Mouse (Mus musculus): ENCODE results near the gene Defb10. TPM values are rescaled to one million over a fixed set of nuclear protein-coding genes. Genes with fewer than 3 reads are reported as not detected.
"Not testable (repeated sequence)": the region's sequence is repeated elsewhere in the genome, so short reads cannot be mapped to it uniquely, and the experiment has no call there.

The Defb10 gene
- not detected in 2 replicates for polyA plus RNA-seq (2014; fragmentation: Nextera tagmentation; extraction: Ambion mirVana)

DNA sequence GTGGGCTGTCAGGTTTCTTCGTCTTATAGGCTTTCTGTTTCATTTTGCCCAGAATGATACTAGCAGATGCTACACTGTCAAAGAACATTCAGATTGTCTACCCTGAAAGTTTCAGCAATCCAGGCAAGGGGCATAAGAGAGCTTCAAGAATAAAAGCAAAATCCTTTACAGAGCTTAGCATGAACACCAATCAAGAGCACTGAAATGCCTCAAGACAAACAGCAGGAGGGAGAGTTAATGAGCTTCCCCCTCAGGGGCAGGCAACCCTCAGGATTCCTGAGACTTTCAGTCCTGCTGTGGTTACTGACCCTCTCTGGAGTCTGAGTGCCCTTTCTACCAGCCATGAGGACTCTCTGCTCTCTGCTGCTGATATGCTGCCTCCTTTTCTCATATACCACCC lies at the start of gene Defb10:
Gene Defb10 (plus strand): TSS at position 316 of the 400 bp plus-strand sequence.
- DNase-seq (ENCODE audit: low spot score): peak; percentile 7
- not testable (repeated sequence) for H3K4me2 ChIP-seq (ENCODE audit: low read depth, low read length); H3K9me3 ChIP-seq (ENCODE audit: control insufficient read depth, low read length); H3K4me3 ChIP-seq (ENCODE audit: low read depth, low read length); H3K27me3 ChIP-seq (replicated peaks; ENCODE audit: control insufficient read depth, insufficient read depth, low read length); H3K27ac ChIP-seq (replicated peaks; ENCODE audit: low read depth, low read length); H3K9ac ChIP-seq (ENCODE audit: low read depth, low read length); H3K36me3 ChIP-seq (ENCODE audit: control insufficient read depth, insufficient read depth, low read length); ATAC-seq (ENCODE audit: low read depth); H3K4me1 ChIP-seq (ENCODE audit: control insufficient read depth, insufficient read depth, low read length)
- WGBS: 50% methylated on average over 1 of the region's 1 CpGs

DNA sequence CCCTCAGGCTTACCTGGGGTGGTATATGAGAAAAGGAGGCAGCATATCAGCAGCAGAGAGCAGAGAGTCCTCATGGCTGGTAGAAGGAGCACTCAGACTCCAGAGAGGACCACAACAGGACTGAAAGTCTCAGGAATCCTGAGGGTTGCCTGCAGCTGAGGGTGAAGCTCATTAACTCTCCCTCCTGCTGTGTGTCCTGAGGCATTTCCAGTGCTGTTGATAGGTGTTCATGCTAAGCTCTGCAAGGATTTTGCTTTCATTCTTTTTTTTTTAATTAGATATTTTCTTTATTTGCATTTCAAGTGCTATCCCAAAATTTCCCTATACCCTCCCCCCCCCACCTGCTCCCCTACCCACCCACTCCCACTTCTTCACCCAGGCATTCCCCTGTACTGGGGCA lies 26.6 kb downstream of the Defb10 start, which contains the start of gene Defb9:
Gene Defb9 (minus strand): TSS at position 101 of the 400 bp plus-strand sequence.
- not testable (repeated sequence) for DNase-seq (ENCODE audit: low spot score); H3K4me3 ChIP-seq (ENCODE audit: low read depth, low read length); ATAC-seq (ENCODE audit: low read depth)

GRCm38 (mm10) chr8:21906290-21906689 lies 47.6 kb downstream of the Defb10 start, which contains the start of gene Defb11:
Gene Defb11 (minus strand): TSS chr8:21906412.
- not testable (repeated sequence) for ATAC-seq (ENCODE audit: low read depth); H3K27ac ChIP-seq (replicated peaks; ENCODE audit: low read depth, low read length); H3K9me3 ChIP-seq (ENCODE audit: control insufficient read depth, low read length); H3K9ac ChIP-seq (ENCODE audit: low read depth, low read length); H3K27me3 ChIP-seq (replicated peaks; ENCODE audit: control insufficient read depth, insufficient read depth, low read length); H3K4me1 ChIP-seq (ENCODE audit: control insufficient read depth, insufficient read depth, low read length); H3K4me3 ChIP-seq (ENCODE audit: low read depth, low read length); H3K4me2 ChIP-seq (ENCODE audit: low read depth, low read length); H3K36me3 ChIP-seq (ENCODE audit: control insufficient read depth, insufficient read depth, low read length)
- peak; percentile 20 for DNase-seq (ENCODE audit: low spot score)

More for the DNA sequence above, 26.6 kb downstream of the Defb10 start, which contains the start of gene Defb9:
- not testable (repeated sequence) for H3K27me3 ChIP-seq (replicated peaks; ENCODE audit: control insufficient read depth, insufficient read depth, low read length); H3K4me2 ChIP-seq (ENCODE audit: low read depth, low read length); H3K9ac ChIP-seq (ENCODE audit: low read depth, low read length); H3K36me3 ChIP-seq (ENCODE audit: control insufficient read depth, insufficient read depth, low read length); H3K4me1 ChIP-seq (ENCODE audit: control insufficient read depth, insufficient read depth, low read length); H3K27ac ChIP-seq (replicated peaks; ENCODE audit: low read depth, low read length); H3K9me3 ChIP-seq (ENCODE audit: control insufficient read depth, low read length)

Other genes with a start within 250 kb of the Defb10 start
- not detected in 2 replicates for gene Defa26, start 240.7 kb upstream of the Defb10 start, polyA plus RNA-seq (2014; fragmentation: Nextera tagmentation; extraction: Ambion mirVana)
- not detected in 2 replicates for gene Defa17, start 203.1 kb upstream of the Defb10 start, polyA plus RNA-seq (2014; fragmentation: Nextera tagmentation; extraction: Ambion mirVana)
- not detected in 2 replicates for gene Defa34, start 193.1 kb upstream of the Defb10 start, polyA plus RNA-seq (2014; fragmentation: Nextera tagmentation; extraction: Ambion mirVana)
- gene AY761184, start 155.3 kb upstream of the Defb10 start, polyA plus RNA-seq (2014; fragmentation: Nextera tagmentation; extraction: Ambion mirVana): not detected in 2 replicates
- gene Defa24, start 124.4 kb upstream of the Defb10 start, polyA plus RNA-seq (2014; fragmentation: Nextera tagmentation; extraction: Ambion mirVana): not detected in 2 replicates
- gene Defb50, start 35.4 kb upstream of the Defb10 start, polyA plus RNA-seq (2014; fragmentation: Nextera tagmentation; extraction: Ambion mirVana): not detected in 2 replicates
- not detected in 2 replicates for gene Defb2, start 19.0 kb upstream of the Defb10 start, polyA plus RNA-seq (2014; fragmentation: Nextera tagmentation; extraction: Ambion mirVana)
- not detected in 2 replicates for gene Defb9, start 26.5 kb downstream of the Defb10 start, polyA plus RNA-seq (2014; fragmentation: Nextera tagmentation; extraction: Ambion mirVana)
- 3.3 TPM in 1 of 2 replicates, not detected in the other for gene Defb11, start 47.5 kb downstream of the Defb10 start, polyA plus RNA-seq (2014; fragmentation: Nextera tagmentation; extraction: Ambion mirVana)
- gene Defb15, start 73.8 kb downstream of the Defb10 start, polyA plus RNA-seq (2014; fragmentation: Nextera tagmentation; extraction: Ambion mirVana): not detected in 2 replicates
- gene Defb35, start 79.5 kb downstream of the Defb10 start, polyA plus RNA-seq (2014; fragmentation: Nextera tagmentation; extraction: Ambion mirVana): not detected in 2 replicates
- not detected in 2 replicates for gene Defb13, start 87.9 kb downstream of the Defb10 start, polyA plus RNA-seq (2014; fragmentation: Nextera tagmentation; extraction: Ambion mirVana)
- gene Fam90a1a, start 99.8 kb downstream of the Defb10 start, polyA plus RNA-seq (2014; fragmentation: Nextera tagmentation; extraction: Ambion mirVana): not detected in 2 replicates
- gene Ccdc70, start 110.9 kb downstream of the Defb10 start, polyA plus RNA-seq (2014; fragmentation: Nextera tagmentation; extraction: Ambion mirVana): not detected in 2 replicates
- gene Atp7b, start 201.4 kb downstream of the Defb10 start, polyA plus RNA-seq (2014; fragmentation: Nextera tagmentation; extraction: Ambion mirVana): 0.62 and 0.86 TPM in 2 replicates
- 19.3 and 22.4 TPM in 2 replicates for gene Alg11, start 201.8 kb downstream of the Defb10 start, polyA plus RNA-seq (2014; fragmentation: Nextera tagmentation; extraction: Ambion mirVana)

Measured in embryonic facial prominence, embryonic 14.5 days (tissue).